Mouse (Mus musculus) heart, embryonic 15.5 days (tissue): ENCODE measurements at regions not wholly inside any gene's neighbourhood (a gene's known extent, or its start where the extent isn't known, plus 50 kb on each side); places are given as distances from the start of the nearest gene placed in this dataset.
A peak's percentile ranks its signal among the peaks of the same experiment; 100 is the strongest.

Experiments
- ATAC-seq: fragments of 200-750 bp; cut with Nextera tagmentation; replicated peaks from 2 replicates; pipeline ENCODE4 v1.8.0; 2017; ENCODE audit warnings: low read depth, moderate TSS enrichment; ENCODE audit not compliant: insufficient number of reproducible peaks, insufficient read depth, low FRiP score
- H3K27ac ChIP-seq: fragments of 300-500 bp; sonication (generic); 2 replicates; pipeline ENCODE4 v1.5.1; 2015; ENCODE audit warnings: mild to moderate bottlenecking, inconsistent platforms
- H3K27me3 ChIP-seq: fragments of 300-500 bp; sonication (generic); 2 replicates; pipeline ENCODE4 v1.6.1; 2015; ENCODE audit warnings: inconsistent platforms
- H3K36me3 ChIP-seq: fragments of 300-500 bp; sonication (generic); 2 replicates; pipeline ENCODE4 v1.6.1; 2015; ENCODE audit warnings: mild to moderate bottlenecking, inconsistent platforms
- H3K4me1 ChIP-seq: fragments of 300-500 bp; sonication (generic); replicated peaks from 2 replicates; pipeline ENCODE4 v1.6.1; 2015; ENCODE audit warnings: inconsistent platforms
- H3K4me2 ChIP-seq: fragments of 300-500 bp; sonication (generic); 2 replicates; pipeline ENCODE4 v1.6.1; 2015; ENCODE audit warnings: inconsistent platforms, mild to moderate bottlenecking, moderate library complexity
- H3K4me3 ChIP-seq: fragments of 300-500 bp; sonication (generic); 2 replicates; pipeline ENCODE4 v1.5.1; 2015; ENCODE audit warnings: mild to moderate bottlenecking, inconsistent platforms
- H3K9ac ChIP-seq: fragments of 300-500 bp; sonication (generic); 2 replicates; pipeline ENCODE4 v1.6.1; 2015; ENCODE audit warnings: mild to moderate bottlenecking, inconsistent platforms
- H3K9me3 ChIP-seq: fragments of 300-500 bp; sonication (generic); replicated peaks from 2 replicates; pipeline ENCODE4 v1.6.1; 2016; ENCODE audit warnings: inconsistent platforms
- WGBS: fragments of 180-500 bp; shearing (Covaris S2); methylation state at CpG from one replicate; pipeline ENCODE4 v1.1.7; 2015; ENCODE audit warnings: mixed read lengths; 5-methylcytosine and 5-hydroxymethylcytosine counted together

DNA sequence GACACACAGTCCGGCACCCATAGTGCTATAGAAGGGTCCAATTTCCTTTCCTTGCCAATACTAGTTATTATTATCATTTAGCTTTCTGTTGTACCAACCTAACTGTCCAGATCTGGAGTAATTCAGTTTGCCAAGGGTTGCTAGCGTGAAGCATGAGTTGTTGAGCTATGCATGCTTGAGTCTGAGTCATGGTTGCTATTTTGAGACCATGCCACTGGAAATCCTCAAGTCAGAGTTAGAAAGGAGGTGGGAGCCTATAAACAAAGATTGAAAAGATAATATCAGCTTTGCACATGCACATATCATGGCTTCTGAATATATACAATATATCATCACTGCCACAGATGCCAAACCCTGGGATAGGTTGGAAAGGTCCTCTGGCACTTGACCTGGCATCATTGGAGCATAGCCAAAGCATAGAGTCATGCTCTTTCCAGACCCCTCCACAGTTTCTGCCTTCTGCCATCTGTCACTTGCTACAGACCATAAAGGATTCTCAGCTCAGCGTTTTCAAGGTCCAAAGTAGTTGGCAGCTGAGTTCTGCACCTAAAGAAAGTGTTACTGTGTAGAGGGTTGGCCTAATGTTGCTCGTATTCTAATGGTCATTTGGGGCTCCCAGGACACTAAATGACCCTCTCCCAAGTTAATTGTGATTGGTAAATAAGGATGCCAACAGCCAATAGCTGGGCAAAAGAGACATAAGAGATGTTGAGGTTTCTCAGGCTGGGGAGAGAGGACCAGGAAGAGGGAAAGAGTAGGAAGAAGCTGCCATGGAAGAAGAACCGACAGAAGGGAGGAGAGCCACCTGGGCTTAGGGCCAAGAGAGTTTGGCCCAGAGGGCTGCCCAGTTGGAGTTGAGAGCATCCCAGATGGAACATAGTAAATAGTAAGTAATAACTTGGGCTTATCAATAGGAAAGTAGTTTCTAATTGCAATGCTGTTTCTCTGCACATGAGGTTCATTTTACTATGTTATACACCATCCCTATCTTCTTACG lies 586.9 kb downstream of the Ptprc start:
- Histone ChIP-seq H3K9ac (no peak overlapping the region), H3K4me1 (peaks cover 17% of the 10 kb centered on the region), H3K4me3 (no peak overlapping the region), H3K4me2 (no peak overlapping the region), H3K36me3 (no peaks in the 10 kb centered on the region), H3K27ac (peak overlapping the region; percentile 66), H3K9me3 (no peaks in the 10 kb centered on the region), H3K27me3 (no peaks in the 10 kb centered on the region)
- peak; percentile 53 for ATAC-seq
- WGBS, result 46% methylated on average over 6 of the region's 6 CpGs

DNA sequence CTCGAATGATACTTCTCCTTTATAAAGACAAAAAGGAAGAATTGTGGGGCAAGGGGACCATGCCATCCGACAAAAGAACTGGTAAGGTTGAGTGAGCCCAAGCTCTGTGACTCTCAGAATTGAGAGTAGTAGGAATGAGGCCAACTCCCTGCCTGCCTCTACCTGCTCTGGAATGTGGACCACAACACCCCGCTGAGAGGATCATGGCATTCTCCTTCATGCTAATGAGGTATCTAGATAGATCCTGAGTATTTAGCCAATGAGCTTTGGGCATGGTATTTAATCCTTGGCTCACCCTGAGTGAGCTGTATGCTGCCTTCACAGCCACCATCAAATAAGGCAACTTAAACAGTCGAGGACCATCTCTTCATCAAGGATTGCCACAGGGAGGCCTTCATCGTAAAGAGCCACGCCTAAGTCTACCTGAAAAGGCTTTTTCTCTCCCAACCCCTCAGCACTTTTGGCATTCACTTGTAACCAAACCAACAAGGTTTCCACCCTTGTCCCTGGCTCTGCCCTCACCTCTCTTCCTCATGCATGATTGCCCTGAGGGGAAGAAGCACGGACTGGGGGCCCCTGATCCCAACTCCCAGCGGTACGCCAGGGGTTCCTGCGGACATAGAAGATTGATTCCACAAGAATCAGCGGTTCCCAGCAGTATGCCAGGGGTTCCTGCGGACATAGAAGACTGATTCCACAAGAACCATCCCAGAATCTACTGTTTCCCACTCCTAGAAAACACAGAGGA lies 587.9 kb downstream of the Ptprc start:
- Histone ChIP-seq H3K9ac (no peak overlapping the region), H3K9me3 (no peaks in the 10 kb centered on the region), H3K27ac (peak overlapping the region; percentile 66), H3K4me2 (no peak overlapping the region), H3K36me3 (no peaks in the 10 kb centered on the region), H3K27me3 (no peaks in the 10 kb centered on the region), H3K4me3 (no peak overlapping the region), H3K4me1 (peaks cover 17% of the 10 kb centered on the region)
- WGBS, result 89% methylated on average over 12 of the region's 12 CpGs
- no peak for ATAC-seq

DNA sequence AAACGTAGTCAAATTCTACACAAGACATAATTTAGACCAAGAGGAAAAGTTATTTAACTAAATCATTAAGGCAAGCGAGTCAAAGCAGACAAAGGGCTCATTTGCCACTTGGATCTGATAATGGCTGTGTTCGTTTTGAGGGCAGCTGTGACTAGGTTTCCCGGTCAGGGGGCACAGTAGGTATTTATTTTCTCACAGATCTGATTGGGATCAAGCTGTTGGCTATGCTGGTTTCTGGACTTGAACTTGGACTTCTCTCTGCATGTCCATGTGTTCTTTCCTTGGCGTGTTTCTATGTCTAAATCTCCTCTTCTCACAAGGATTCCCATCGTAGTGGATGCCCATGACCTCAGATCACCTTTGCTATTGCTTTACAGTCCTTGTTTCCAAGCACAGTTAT lies 590.8 kb downstream of the Ptprc start:
- H3K27ac ChIP-seq, result no peak overlapping the region
- no peaks in the 10 kb centered on the region for H3K36me3 ChIP-seq
- no peak for ATAC-seq
- no peak overlapping the region for H3K9ac ChIP-seq
- no peaks in the 10 kb centered on the region for H3K27me3 ChIP-seq
- no peak overlapping the region for H3K4me3 ChIP-seq
- H3K4me1 ChIP-seq, result peaks cover 15% of the 10 kb centered on the region
- no peaks in the 10 kb centered on the region for H3K9me3 ChIP-seq
- no peak overlapping the region for H3K4me2 ChIP-seq
- 77% methylated on average over 6 of the region's 6 CpGs for WGBS

DNA sequence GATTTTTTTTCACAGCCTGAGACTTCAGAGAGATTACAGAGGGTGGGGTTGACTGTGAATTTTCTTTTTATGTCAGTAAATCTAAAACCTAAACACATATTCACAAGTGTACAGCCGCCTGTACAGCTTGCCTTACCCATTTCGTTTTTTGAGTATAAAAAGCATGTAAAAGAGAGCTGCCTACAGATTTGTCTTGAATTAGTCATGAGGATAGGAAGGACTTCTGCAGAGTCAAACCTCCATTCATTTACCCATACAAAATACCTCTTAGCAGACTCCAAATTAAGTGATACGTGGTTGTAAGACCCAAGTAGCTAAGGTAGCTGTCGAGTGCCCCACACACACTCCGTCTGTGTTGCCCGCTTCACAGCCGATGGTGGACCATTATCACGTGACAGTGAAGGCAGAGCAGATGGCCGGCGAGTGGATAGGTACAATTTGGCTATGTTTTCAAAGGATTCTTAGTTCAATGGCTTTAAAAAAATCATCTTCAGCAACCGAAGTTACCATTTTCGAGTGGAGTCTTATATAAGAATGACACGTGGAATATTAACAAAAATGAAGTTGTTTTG lies 591.3 kb downstream of the Ptprc start:
- no peak overlapping the region for H3K4me3 ChIP-seq
- ATAC-seq, result no peak
- peaks cover 15% of the 10 kb centered on the region for H3K4me1 ChIP-seq
- no peaks in the 10 kb centered on the region for H3K27me3 ChIP-seq
- no peaks in the 10 kb centered on the region for H3K9me3 ChIP-seq
- no peak overlapping the region for H3K9ac ChIP-seq
- no peak overlapping the region for H3K4me2 ChIP-seq
- WGBS, result 85% methylated on average over 13 of the region's 13 CpGs
- no peaks in the 10 kb centered on the region for H3K36me3 ChIP-seq
- H3K27ac ChIP-seq, result no peak overlapping the region

DNA sequence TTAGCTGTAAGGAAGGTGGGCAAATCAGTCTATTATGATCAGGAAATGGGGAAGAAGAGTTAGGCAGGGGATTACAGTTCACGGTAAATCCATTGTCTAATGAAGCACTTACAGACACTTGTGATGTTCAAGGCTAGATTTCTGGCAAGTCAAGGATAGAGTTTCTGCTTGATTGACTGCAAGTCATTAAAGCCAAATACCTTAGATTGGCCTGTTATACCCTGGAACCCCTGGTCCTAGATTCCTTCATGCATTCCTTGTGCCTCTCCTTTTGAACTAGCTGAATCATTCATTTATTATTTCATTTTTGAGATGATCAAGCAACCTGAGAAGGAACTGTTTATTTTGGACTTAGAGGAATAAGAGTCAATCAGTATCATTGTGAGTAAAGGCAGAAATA lies 597.9 kb downstream of the Ptprc start:
- ATAC-seq, result no peak
- H3K4me3 ChIP-seq, result no peak overlapping the region

DNA sequence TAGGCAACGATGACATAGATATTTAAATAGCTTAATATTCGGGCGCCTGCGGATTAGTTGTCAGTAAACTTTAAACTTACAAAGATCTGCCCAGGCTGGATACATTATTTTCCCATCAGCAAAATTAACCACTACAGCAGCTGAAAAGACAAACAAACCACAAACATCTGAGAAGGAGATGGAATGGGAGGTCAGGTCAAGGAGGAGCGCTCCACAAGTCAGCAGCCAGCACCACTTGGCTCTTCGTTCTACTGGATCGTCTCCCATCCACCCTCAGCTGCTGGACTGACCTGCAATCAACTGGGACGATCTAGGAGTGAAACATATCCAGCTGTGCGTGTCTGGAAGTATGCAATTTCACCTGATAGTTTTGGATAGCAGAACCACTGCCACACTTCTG lies 599.3 kb downstream of the Ptprc start:
- WGBS, result 85% methylated on average over 9 of the region's 9 CpGs
- no peaks in the 10 kb centered on the region for H3K36me3 ChIP-seq
- H3K27me3 ChIP-seq, result no peaks in the 10 kb centered on the region
- ATAC-seq, result no peak
- H3K4me3 ChIP-seq, result no peak overlapping the region
- H3K4me2 ChIP-seq, result no peak overlapping the region
- H3K9me3 ChIP-seq, result no peaks in the 10 kb centered on the region
- H3K27ac ChIP-seq, result no peak overlapping the region
- H3K4me1 ChIP-seq, result no peaks in the 10 kb centered on the region; the same call in 1 of the 2 replicates
- H3K9ac ChIP-seq, result no peak overlapping the region

More for the DNA sequence above, 597.9 kb downstream of the Ptprc start:
- H3K27ac ChIP-seq, result no peak overlapping the region
- H3K9ac ChIP-seq, result no peak overlapping the region
- WGBS, result 74% methylated on average over 1 of the region's 1 CpGs
- H3K4me2 ChIP-seq, result no peak overlapping the region
- H3K9me3 ChIP-seq, result no peaks in the 10 kb centered on the region
- H3K27me3 ChIP-seq, result no peaks in the 10 kb centered on the region
- H3K36me3 ChIP-seq, result no peaks in the 10 kb centered on the region
- no peaks in the 10 kb centered on the region for H3K4me1 ChIP-seq

DNA sequence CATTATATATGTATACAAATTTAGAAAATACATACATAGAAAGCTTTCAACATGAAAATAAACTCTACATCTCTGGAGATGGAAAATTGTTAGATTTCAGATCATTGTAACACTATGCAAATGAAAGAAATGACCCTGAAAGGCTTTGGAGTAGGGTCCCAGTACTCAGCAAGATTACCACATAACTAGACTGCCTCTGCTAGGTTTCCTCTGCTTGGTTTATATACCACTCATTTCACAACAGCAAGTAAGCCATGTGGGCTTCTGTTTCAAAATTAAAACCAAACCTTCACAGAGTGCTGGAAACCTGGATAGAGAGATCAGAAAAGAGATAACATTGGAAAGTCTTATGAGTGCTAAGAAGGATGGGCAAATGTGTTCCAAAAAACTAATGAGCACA lies 600.1 kb downstream of the Ptprc start:
- Histone ChIP-seq H3K36me3 (no peaks in the 10 kb centered on the region), H3K9me3 (no peaks in the 10 kb centered on the region), H3K27ac (no peak overlapping the region), H3K9ac (no peak overlapping the region), H3K27me3 (no peaks in the 10 kb centered on the region), H3K4me1 (no peaks in the 10 kb centered on the region; the same call in 1 of the 2 replicates), H3K4me2 (no peak overlapping the region), H3K4me3 (no peak overlapping the region)
- ATAC-seq, result no peak

DNA sequence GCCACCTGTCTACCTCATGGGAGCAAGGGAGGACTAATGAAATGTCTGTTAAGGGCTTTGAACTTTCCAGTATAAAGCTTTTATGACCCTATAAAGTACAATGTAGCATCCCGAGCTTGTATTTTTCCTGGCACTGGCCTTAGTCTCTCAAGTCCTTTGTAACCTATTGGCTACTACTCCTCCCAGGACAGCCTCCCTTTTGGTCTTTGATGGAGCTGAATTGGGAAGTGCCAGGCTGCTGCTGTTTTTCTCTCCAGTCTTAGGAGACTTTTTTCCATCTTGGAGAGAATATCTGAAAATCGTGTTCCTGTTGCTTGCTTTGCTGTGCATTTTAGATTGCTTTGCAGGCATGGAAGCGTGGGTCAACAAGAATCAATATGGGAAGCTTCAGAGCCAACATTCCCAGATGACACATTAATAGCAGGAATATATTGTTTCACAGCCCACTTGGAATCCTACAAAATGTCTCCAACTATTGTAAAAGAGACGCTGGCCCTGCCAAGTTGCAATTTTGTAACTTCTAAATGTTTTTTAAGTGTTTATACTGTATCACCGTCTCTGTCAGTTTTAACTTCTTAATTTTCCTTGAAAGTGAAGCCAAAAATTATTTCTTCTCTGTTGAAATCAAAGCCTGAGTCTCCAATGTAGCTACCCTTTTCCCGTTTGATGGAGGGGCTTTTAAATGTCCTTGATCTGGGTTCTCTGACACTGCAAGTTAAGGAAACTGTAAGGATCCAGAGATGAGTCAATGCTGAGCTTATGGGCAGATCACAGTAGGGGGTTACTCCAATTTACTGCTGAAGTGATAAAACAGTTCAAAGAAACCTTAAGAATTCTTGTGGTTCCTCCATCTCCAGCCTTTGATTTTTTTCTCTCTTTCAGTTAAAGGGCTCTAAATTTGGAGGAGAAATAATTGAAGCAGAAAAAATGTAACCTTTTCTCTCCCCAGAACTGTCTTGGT lies 603.3 kb downstream of the Ptprc start:
- no peaks in the 10 kb centered on the region for H3K36me3 ChIP-seq
- WGBS, result 57% methylated on average over 6 of the region's 6 CpGs
- no peak overlapping the region for H3K4me2 ChIP-seq
- no peak overlapping the region for H3K27ac ChIP-seq
- H3K9me3 ChIP-seq, result no peaks in the 10 kb centered on the region
- no peaks in the 10 kb centered on the region; the same call in 1 of the 2 replicates for H3K4me1 ChIP-seq
- no peak for ATAC-seq
- no peak overlapping the region for H3K9ac ChIP-seq
- no peaks in the 10 kb centered on the region for H3K27me3 ChIP-seq
- no peak overlapping the region for H3K4me3 ChIP-seq

DNA sequence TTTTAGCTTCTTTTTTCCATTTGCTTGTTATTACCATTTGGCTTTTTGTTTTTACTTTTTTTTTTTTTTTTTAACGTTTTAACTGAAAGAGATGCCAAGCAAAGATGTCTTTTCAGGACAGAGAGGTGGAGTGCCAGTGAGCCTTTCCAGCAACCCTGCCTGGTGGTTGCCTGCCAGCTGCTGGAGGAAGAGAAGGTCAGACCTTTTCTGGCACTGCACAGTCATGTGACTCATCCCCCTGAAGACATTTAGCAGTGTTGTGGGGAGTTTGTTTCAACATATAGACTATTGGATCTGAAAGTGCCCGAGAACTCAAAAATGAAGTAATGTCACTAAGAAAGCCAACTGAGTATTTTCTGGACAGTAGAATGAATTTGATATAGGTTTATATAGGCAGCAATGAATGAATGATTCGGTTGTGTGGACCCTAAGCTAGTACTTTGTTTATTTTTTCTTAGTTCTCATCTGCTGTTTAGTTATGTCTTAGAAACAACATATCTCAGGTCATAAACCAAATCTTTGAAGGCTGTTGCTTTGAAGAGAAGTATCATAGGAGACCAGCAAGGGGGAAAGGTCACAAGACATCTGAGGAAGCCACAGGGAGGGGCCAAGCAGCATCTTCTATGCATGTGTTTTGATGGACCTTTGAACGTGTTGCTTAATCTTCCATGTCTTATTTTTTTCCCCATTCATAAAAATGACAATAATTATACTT lies 604.2 kb downstream of the Ptprc start:
- no peaks in the 10 kb centered on the region for H3K9me3 ChIP-seq
- no peak overlapping the region for H3K9ac ChIP-seq
- no peak for ATAC-seq
- H3K36me3 ChIP-seq, result no peaks in the 10 kb centered on the region
- no peak overlapping the region for H3K4me3 ChIP-seq
- no peak overlapping the region for H3K27ac ChIP-seq
- no peak overlapping the region for H3K4me2 ChIP-seq
- no peaks in the 10 kb centered on the region; the same call in 1 of the 2 replicates for H3K4me1 ChIP-seq
- 61% methylated on average over 4 of the region's 4 CpGs for WGBS
- H3K27me3 ChIP-seq, result no peaks in the 10 kb centered on the region

DNA sequence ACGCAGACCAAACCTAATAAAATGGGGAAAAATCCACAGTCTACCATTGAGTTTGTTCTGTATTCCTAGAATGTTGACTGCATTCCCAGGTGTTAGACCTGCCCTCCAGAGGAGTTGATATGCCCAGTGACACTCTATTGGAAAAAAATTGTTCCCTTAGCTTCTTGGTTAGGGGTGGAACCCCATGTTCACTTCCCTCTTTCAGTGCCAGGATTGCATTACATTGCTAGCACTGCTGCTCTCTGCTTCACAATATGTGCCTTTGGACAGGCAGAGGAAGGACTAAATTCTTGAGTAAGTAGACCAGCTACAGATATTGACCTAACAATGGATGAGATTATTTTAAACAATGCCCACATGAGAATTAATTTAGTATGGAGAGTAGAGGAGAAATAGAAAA lies 607.3 kb upstream of the Nr5a2 start:
- Histone ChIP-seq H3K4me3 (no peak overlapping the region), H3K27me3 (no peaks in the 10 kb centered on the region), H3K36me3 (no peaks in the 10 kb centered on the region), H3K4me2 (no peak overlapping the region), H3K4me1 (no peaks in the 10 kb centered on the region; the same call in 1 of the 2 replicates), H3K27ac (no peak overlapping the region), H3K9me3 (no peaks in the 10 kb centered on the region), H3K9ac (no peak overlapping the region)
- no peak for ATAC-seq
- WGBS, result 94% methylated on average over 1 of the region's 1 CpGs
